2 mouse cellular contexts compared by ENCODE assay signal in genomic region chr11:98794469-98795014, GRCm38 (mm10).
TF ChIP-seq lines count a peak whose summit lies in the region.

No protein-coding gene starts in this region.

TF ChIP-seq in CH12.LX, 34 proteins besides CTCF, POLR2A, EP300 and RAD21:
- no peak for TF ChIP-seq JUN (IDR thresholded peaks at IDR 0.05; ENCODE audit: insufficient read depth, low read depth, low read length)
- TF ChIP-seq USF2 (conservative IDR thresholded peaks at IDR 0.05; ENCODE audit: low read depth, low read length), result no peak
- peak; percentile 43; the same call in 1 of the 2 replicates for TF ChIP-seq NRF1 (IDR thresholded peaks at IDR 0.05; ENCODE audit: low read depth, low read length)
- TF ChIP-seq NELFE (IDR thresholded peaks at IDR 0.05; ENCODE audit: low read depth, low read length), result peak; percentile 71; the same call in 1 of the 2 replicates
- no peak for TF ChIP-seq HCFC1 (IDR thresholded peaks at IDR 0.05; ENCODE audit: low read depth, low read length)
- 0 out of 2 replicates have a peak, but pooled peaks have one; percentile 50 for TF ChIP-seq RCOR1 (conservative IDR thresholded peaks at IDR 0.05; ENCODE audit: low read depth, low read length)
- TF ChIP-seq POLR2AphosphoS2 (IDR thresholded peaks at IDR 0.05; ENCODE audit: low read depth, low read length), result no peak; the same call in 1 of the 2 replicates
- TF ChIP-seq BHLHE40 (IDR thresholded peaks at IDR 0.05; ENCODE audit: low read depth, low read length), result no peak
- peak; percentile 74; the same call in 1 of the 2 replicates for TF ChIP-seq MYC (IDR thresholded peaks at IDR 0.05; ENCODE audit: low read depth, low read length)
- peak; percentile 93; the same call in 1 of the 2 replicates for TF ChIP-seq UBTF (IDR thresholded peaks at IDR 0.05; ENCODE audit: low read depth, low read length)
- TF ChIP-seq IRF4 (IDR thresholded peaks at IDR 0.05; ENCODE audit: low read depth, low read length), result no peak; the same call in 1 of the 2 replicates
- TF ChIP-seq MAFK (IDR thresholded peaks at IDR 0.05; ENCODE audit: insufficient replicate concordance, low read length), result peak; percentile 25; the same call in 1 of the 2 replicates
- no peak for TF ChIP-seq ZC3H11A (IDR thresholded peaks at IDR 0.05; ENCODE audit: low read depth, low read length)
- no peak for TF ChIP-seq PAX5 (IDR thresholded peaks at IDR 0.05; ENCODE audit: low read length)
- no peak for TF ChIP-seq GABPA (IDR thresholded peaks at IDR 0.05; ENCODE audit: insufficient replicate concordance, low read depth, low read length)
- peak; percentile 25; the same call in 1 of the 2 replicates for TF ChIP-seq ZKSCAN1 (IDR thresholded peaks at IDR 0.05; ENCODE audit: borderline replicate concordance, low read depth, low read length)
- TF ChIP-seq ZMIZ1 (IDR thresholded peaks at IDR 0.05; ENCODE audit: low read depth, low read length), result peak; percentile 69; the same call in 1 of the 2 replicates
- TF ChIP-seq MEF2A (IDR thresholded peaks at IDR 0.05; ENCODE audit: borderline replicate concordance, low read depth, low read length), result no peak
- TF ChIP-seq TCF12 (IDR thresholded peaks at IDR 0.05; ENCODE audit: low read depth, low read length), result no peak
- TF ChIP-seq ETS1 (conservative IDR thresholded peaks at IDR 0.05; ENCODE audit: low read depth, low read length), result no peak
- TF ChIP-seq MAX (IDR thresholded peaks at IDR 0.05; ENCODE audit: low read length), result peak; percentile 73
- no peak for TF ChIP-seq CHD2 (IDR thresholded peaks at IDR 0.05; ENCODE audit: low read length)
- peak; percentile 59; the same call in 1 of the 2 replicates for TF ChIP-seq MXI1 (IDR thresholded peaks at IDR 0.05; ENCODE audit: low read depth, low read length)
- no peak for TF ChIP-seq KAT2A (IDR thresholded peaks at IDR 0.05; ENCODE audit: insufficient replicate concordance, low read length)
- TF ChIP-seq JUND (conservative IDR thresholded peaks at IDR 0.05; ENCODE audit: low read depth, low read length), result no peak
- no peak for TF ChIP-seq E2F4 (IDR thresholded peaks at IDR 0.05; ENCODE audit: insufficient replicate concordance, low read depth, low read length)
- TF ChIP-seq SIN3A (IDR thresholded peaks at IDR 0.05; ENCODE audit: low read length), result peak; percentile 71
- TF ChIP-seq ELF1 (IDR thresholded peaks at IDR 0.05; ENCODE audit: low read depth, low read length), result no peak
- no peak for TF ChIP-seq MAZ (IDR thresholded peaks at IDR 0.05; ENCODE audit: low read depth, low read length)
- TF ChIP-seq TBP (conservative IDR thresholded peaks at IDR 0.05; ENCODE audit: low read depth, low read length), result 0 out of 2 replicates have a peak, but pooled peaks have one; percentile 43
- no peak for TF ChIP-seq ZNF384 (IDR thresholded peaks at IDR 0.05; ENCODE audit: low read depth, low read length)
- TF ChIP-seq CHD1 (IDR thresholded peaks at IDR 0.05; ENCODE audit: low read depth, low read length), result no peak
- TF ChIP-seq SMC3 (IDR thresholded peaks at IDR 0.05; ENCODE audit: low read depth, low read length), result no peak
- no peak for TF ChIP-seq USF1 (IDR thresholded peaks at IDR 0.05; ENCODE audit: low read depth, low read length)

TF ChIP-seq in myocyte, 11 proteins besides CTCF, POLR2A, EP300 and RAD21:
- TF ChIP-seq REST (IDR thresholded peaks at IDR 0.05; ENCODE audit: insufficient read depth, insufficient read length) (no peak), MYOD1 (IDR thresholded peaks at IDR 0.05; ENCODE audit: control insufficient read depth in 1 of 3, insufficient read length in 2 of 3, low read depth in 2 of 3) (no peak), E2F4 (IDR thresholded peaks at IDR 0.05; ENCODE audit: insufficient read depth) (no peak), MYOG (IDR thresholded peaks at IDR 0.05; ENCODE audit: control insufficient read depth in 1 of 3, insufficient read depth in 1 of 3, insufficient read length in 2 of 3, low read depth in 2 of 3) (no peak), POLR2AphosphoS2 (IDR thresholded peaks at IDR 0.05; ENCODE audit: insufficient read length, low read depth) (no peak), TCF3 (IDR thresholded peaks at IDR 0.05; ENCODE audit: insufficient read length, low read depth) (no peak), CEBPB (IDR thresholded peaks at IDR 0.05; ENCODE audit: insufficient read depth, poor library complexity, severe bottlenecking) (no peak), TCF12 (IDR thresholded peaks at IDR 0.05; ENCODE audit: insufficient read depth, poor library complexity, severe bottlenecking) (no peak), USF1 (IDR thresholded peaks at IDR 0.05; ENCODE audit: low read depth) (no peak), MAX (IDR thresholded peaks at IDR 0.05; ENCODE audit: low read depth) (no peak), SRF (IDR thresholded peaks at IDR 0.05; ENCODE audit: control insufficient read depth, insufficient read length, low read depth) (no peak)
